Mouse (Mus musculus) forebrain, postnatal 0 days (tissue): Measurements from ENCODE around the gene Cyp2j6. TPM values are rescaled to one million over a fixed set of nuclear protein-coding genes. Genes with fewer than 3 reads are reported as not detected.
A peak's percentile ranks its signal among the peaks of the same experiment; 100 is the strongest.
"Not testable (repeated sequence)": the region's sequence is repeated elsewhere in the genome, so short reads cannot be mapped to it uniquely, and the experiment has no call there.

ENCODE experiments used
- ATAC-seq: fragments of 200-750 bp; cut with Nextera tagmentation; 2 replicates; pipeline ENCODE4 v1.8.0; 2017; ENCODE audit warnings: mild to moderate bottlenecking, moderate library complexity
- DNase-seq: peaks from one replicate; pipeline ENCODE4 v3.0.0-alpha.2; 2015
- H3K27ac ChIP-seq: fragments of 300-500 bp; sonication (generic); 2 replicates; pipeline ENCODE4 v1.5.1; 2014; ENCODE audit warnings: low read depth, mild to moderate bottlenecking, antibody characterized with exemption, low read length, moderate library complexity, mixed read lengths
- H3K27me3 ChIP-seq: fragments of 300-500 bp; sonication (generic); 2 replicates; pipeline ENCODE4 v1.6.1; 2014; ENCODE audit warnings: mild to moderate bottlenecking, low read length, mixed read lengths; ENCODE audit not compliant: insufficient read depth
- H3K36me3 ChIP-seq: fragments of 300-500 bp; sonication (generic); 2 replicates; pipeline ENCODE4 v1.6.1; 2014; ENCODE audit warnings: mild to moderate bottlenecking, moderate library complexity; ENCODE audit not compliant: insufficient read depth
- H3K4me1 ChIP-seq: fragments of 300-500 bp; sonication (generic); 2 replicates; pipeline ENCODE4 v1.6.1; 2014; ENCODE audit warnings: antibody characterized with exemption; ENCODE audit not compliant: insufficient read depth
- H3K4me2 ChIP-seq: fragments of 300-500 bp; sonication (generic); 2 replicates; pipeline ENCODE4 v1.6.1; 2014; ENCODE audit warnings: low read depth, mild to moderate bottlenecking, moderate library complexity
- H3K4me3 ChIP-seq: fragments of 300-500 bp; sonication (generic); 2 replicates; pipeline ENCODE4 v1.5.1; 2014; ENCODE audit warnings: low read depth, low read length, mixed read lengths
- H3K9ac ChIP-seq: fragments of 300-500 bp; sonication (generic); 2 replicates; pipeline ENCODE4 v1.6.1; 2014; ENCODE audit warnings: mild to moderate bottlenecking
- H3K9me3 ChIP-seq: fragments of 300-500 bp; sonication (generic); 2 replicates; pipeline ENCODE4 v1.6.1; 2016; ENCODE audit warnings: low read length
- CTCF ChIP-seq: sonication (generic); IDR thresholded peaks from 2 replicates; pipeline ENCODE4 v1.5.1; 2016; ENCODE audit warnings: antibody characterized with exemption, control low read depth, low read depth
- WGBS: fragments of 180-500 bp; shearing (Covaris S2); extraction: QIAGEN DNeasy Blood & Tissue Kit; methylation state at CpG from one replicate; pipeline ENCODE4 v1.1.7; 2014; 5-methylcytosine and 5-hydroxymethylcytosine counted together
- polyA plus RNA-seq: library from polyadenylated mRNA; unstranded; fragments of >200 nt; fragmentation: Nextera tagmentation; extraction: Ambion mirVana; gene quantifications from 2 replicates; pipeline ENCODE4 v1.2.1, GENCODE M21; 2015
- total RNA-seq: library from RNA; depleted of rRNA; stranded (reverse); fragments of >200 nt; gene quantifications from 2 replicates; pipeline ENCODE4 v1.2.3, GENCODE M21; 2014; rRNA removed

The Cyp2j6 gene
- total RNA-seq (9.0 and 9.3 TPM in 2 replicates), polyA plus RNA-seq (7.2 and 7.5 TPM in 2 replicates)

- ATAC-seq (peak; percentile 97), DNase-seq (peak; percentile 72)
- no peaks in the 10 kb centered on the region for H3K27me3 ChIP-seq
- 4% methylated on average over 16 of the region's 16 CpGs for whole genome bisulfite sequencing
- H3K9ac ChIP-seq, result peak within 1 kb of the TSS; percentile 66
- H3K4me2 ChIP-seq, result peak within 1 kb of the TSS; percentile 74
- H3K27ac ChIP-seq, result peak within 1 kb of the TSS; percentile 46; the same call in 1 of the 2 replicates
- H3K4me3 ChIP-seq, result peak within 1 kb of the TSS; percentile 52
- H3K36me3 ChIP-seq, result no peaks in the 10 kb centered on the region
- H3K9me3 ChIP-seq, result no peaks in the 10 kb centered on the region
- 0 out of 2 replicates have a peak, but pooled peaks cover 4% of the 10 kb centered on the region for H3K4me1 ChIP-seq
- no peak for TF ChIP-seq CTCF
Measured at GRCm38 (mm10) chr4:96553133-96553819, at the start of gene Cyp2j6. Gene Cyp2j6, minus strand, starts transcription at chr4:96553661.

- DNase-seq (no peak), ATAC-seq (peak; percentile 87)
- no peaks in the 10 kb centered on the region for H3K36me3 ChIP-seq
- TF ChIP-seq CTCF, result no peak
- H3K27me3 ChIP-seq, result no peaks in the 10 kb centered on the region
- H3K4me1 ChIP-seq, result 0 out of 2 replicates have a peak, but pooled peaks cover 3% of the 10 kb centered on the region
- no peaks in the 10 kb centered on the region for H3K9me3 ChIP-seq
- WGBS, result 6% methylated on average over 4 of the region's 4 CpGs
- H3K27ac ChIP-seq, result peak overlapping the region; percentile 64; the same call in 1 of the 2 replicates
- no peak overlapping the region for H3K9ac ChIP-seq
- peak overlapping the region; percentile 37 for H3K4me3 ChIP-seq
- H3K4me2 ChIP-seq, result peak overlapping the region; percentile 58
Measured at GRCm38 (mm10) chr4:96591791-96592150, 38.3 kb upstream of the Cyp2j6 start.

GRCm38 (mm10) chr4:96590911-96591790, 37.7 kb upstream of the Cyp2j6 start, which contains the start of gene Cyp2j9:
Gene Cyp2j9, minus strand, starts transcription at chr4:96591578.
- H3K9ac ChIP-seq, result peak within 1 kb of the TSS; percentile 53
- 4% methylated on average over 18 of the region's 18 CpGs for WGBS
- no peaks in the 10 kb centered on the region for H3K36me3 ChIP-seq
- H3K4me2 ChIP-seq, result peak within 1 kb of the TSS; percentile 58
- DNase-seq (peak; percentile 77), ATAC-seq (peak; percentile 93)
- TF ChIP-seq CTCF, result no peak
- peak within 1 kb of the TSS; percentile 37 for H3K4me3 ChIP-seq
- no peaks in the 10 kb centered on the region for H3K27me3 ChIP-seq
- peak within 1 kb of the TSS; percentile 64 for H3K27ac ChIP-seq
- 0 out of 2 replicates have a peak, but pooled peaks cover 3% of the 10 kb centered on the region for H3K4me1 ChIP-seq
- no peaks in the 10 kb centered on the region for H3K9me3 ChIP-seq

- no peak for TF ChIP-seq CTCF
- peak; percentile 64 for ATAC-seq
- WGBS, result 40% methylated on average over 1 of the region's 1 CpGs
- Histone ChIP-seq H3K4me1 (no peaks in the 10 kb centered on the region), H3K36me3 (no peaks in the 10 kb centered on the region), H3K27ac (no peak overlapping the region), H3K27me3 (no peaks in the 10 kb centered on the region), H3K9me3 (no peaks in the 10 kb centered on the region), H3K9ac (no peak overlapping the region), H3K4me3 (no peak overlapping the region), H3K4me2 (no peak overlapping the region)
- DNase-seq, result peak; percentile 2
Measured at GRCm38 (mm10) chr4:96581425-96582088, 28.1 kb upstream of the Cyp2j6 start.

- not testable (repeated sequence) for H3K4me3 ChIP-seq, H3K27me3 ChIP-seq, H3K27ac ChIP-seq, ATAC-seq, DNase-seq, H3K4me2 ChIP-seq, H3K36me3 ChIP-seq, H3K9ac ChIP-seq, H3K9me3 ChIP-seq, H3K4me1 ChIP-seq
- 50% methylated on average over 6 of the region's 6 CpGs for WGBS
Measured at GRCm38 (mm10) chr4:96580351-96580750, 26.9 kb upstream of the Cyp2j6 start.

- Histone ChIP-seq H3K27me3 (no peaks in the 10 kb centered on the region), H3K9me3 (no peaks in the 10 kb centered on the region)
Measured at GRCm38 (mm10) chr4:96569442-96569841, 16.0 kb upstream of the Cyp2j6 start.

More at GRCm38 (mm10) chr4:96569442-96569841, 16.0 kb upstream of the Cyp2j6 start:
- H3K4me2 ChIP-seq, result no peak overlapping the region
- DNase-seq (no peak), ATAC-seq (no peak)
- 36% methylated on average over 3 of the region's 3 CpGs for WGBS
- H3K4me3 ChIP-seq, result no peak overlapping the region
- TF ChIP-seq CTCF, result no peak
- H3K27ac ChIP-seq, result no peak overlapping the region
- no peaks in the 10 kb centered on the region for H3K4me1 ChIP-seq
- no peaks in the 10 kb centered on the region for H3K36me3 ChIP-seq
- H3K9ac ChIP-seq, result no peak overlapping the region
